Mouse (Mus musculus) T-helper 2 cell (primary cell): ENCODE data around the gene Arhgap35.
"Not testable (repeated sequence)": the region's sequence is repeated elsewhere in the genome, so short reads cannot be mapped to it uniquely, and the experiment has no call there.

Source experiments
- in situ Hi-C: fragments of 300-600 bp; cut with MboI, MseI; formaldehyde crosslinking; loops from one replicate; pipeline ENCODE4 v1.15.1; 2025; ENCODE audit warnings: high pct_unique_total_duplicates

Arhgap35 gene

GRCm38 (mm10) chr7:16606808-16607207, 8.0 kb downstream of the Arhgap35 start:
- in situ Hi-C loops: not testable (repeated sequence)

GRCm38 (mm10) chr7:16604141-16604540, 10.7 kb downstream of the Arhgap35 start:
- in situ Hi-C loops: no loop called here

GRCm38 (mm10) chr7:16601683-16602102, 13.1 kb downstream of the Arhgap35 start:
- in situ Hi-C loops: no loop called here

GRCm38 (mm10) chr7:16599006-16599405, 15.8 kb downstream of the Arhgap35 start:
- in situ Hi-C loops: no loop called here

GRCm38 (mm10) chr7:16591292-16591691, 23.5 kb downstream of the Arhgap35 start:
- in situ Hi-C loops: no loop called here

- in situ Hi-C loops: no loop called here
Observed at GRCm38 (mm10) chr7:16587649-16588048, 27.1 kb downstream of the Arhgap35 start.

GRCm38 (mm10) chr7:16584384-16584783, 30.4 kb downstream of the Arhgap35 start:
- in situ Hi-C loops: no loop called here

GRCm38 (mm10) chr7:16583775-16584174, 31.0 kb downstream of the Arhgap35 start:
- in situ Hi-C loops: no loop called here

DNA sequence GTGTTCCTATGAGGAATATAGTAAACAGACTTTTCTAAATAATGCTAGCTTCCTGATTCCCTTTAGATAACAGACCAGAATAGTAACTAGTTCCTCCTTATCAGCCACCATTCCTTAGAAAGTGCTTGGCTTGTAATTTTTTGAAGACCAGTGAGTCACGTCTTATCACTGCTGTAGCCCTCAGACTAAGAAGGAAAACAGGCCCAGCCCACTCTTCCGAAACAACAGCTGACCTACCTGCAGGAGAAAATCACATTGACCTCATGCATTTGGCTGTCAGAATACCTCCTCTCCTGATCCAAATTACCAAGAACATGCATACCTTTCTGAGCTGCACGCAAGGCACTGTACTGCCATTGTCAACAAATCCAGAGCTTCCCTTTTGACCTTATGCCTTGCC, 32.5 kb downstream of the Arhgap35 start:
- in situ Hi-C loops: no loop called here

GRCm38 (mm10) chr7:16581276-16582100, 33.3 kb downstream of the Arhgap35 start:
- in situ Hi-C loops: no loop called here

- in situ Hi-C loops: no loop called here
Observed at GRCm38 (mm10) chr7:16576719-16577118, 38.1 kb downstream of the Arhgap35 start.

GRCm38 (mm10) chr7:16571191-16571590, 43.6 kb downstream of the Arhgap35 start:
- in situ Hi-C loops: no loop called here

GRCm38 (mm10) chr7:16570737-16571136, 44.1 kb downstream of the Arhgap35 start:
- in situ Hi-C loops: no loop called here

DNA sequence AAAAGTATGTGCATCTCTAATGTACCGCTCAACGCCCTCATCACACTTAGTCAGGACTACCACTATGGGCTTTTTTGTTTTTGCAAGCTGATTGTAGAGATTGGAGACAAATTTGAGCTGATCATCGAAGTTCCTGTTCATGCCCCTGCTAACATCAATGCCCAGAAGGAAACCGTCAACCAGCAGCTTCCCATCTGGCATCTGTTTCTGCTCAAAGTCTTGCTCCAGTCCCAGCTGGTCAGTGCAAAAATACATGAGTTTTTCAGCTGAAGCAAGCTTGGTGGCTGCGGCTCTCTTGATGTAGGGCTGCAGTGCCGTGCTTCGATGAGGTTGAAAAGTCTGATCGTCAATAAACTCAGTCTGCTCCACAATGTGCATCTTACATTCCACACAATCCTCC, 50.3 kb downstream of the Arhgap35 start:
- in situ Hi-C loops: no loop called here

DNA sequence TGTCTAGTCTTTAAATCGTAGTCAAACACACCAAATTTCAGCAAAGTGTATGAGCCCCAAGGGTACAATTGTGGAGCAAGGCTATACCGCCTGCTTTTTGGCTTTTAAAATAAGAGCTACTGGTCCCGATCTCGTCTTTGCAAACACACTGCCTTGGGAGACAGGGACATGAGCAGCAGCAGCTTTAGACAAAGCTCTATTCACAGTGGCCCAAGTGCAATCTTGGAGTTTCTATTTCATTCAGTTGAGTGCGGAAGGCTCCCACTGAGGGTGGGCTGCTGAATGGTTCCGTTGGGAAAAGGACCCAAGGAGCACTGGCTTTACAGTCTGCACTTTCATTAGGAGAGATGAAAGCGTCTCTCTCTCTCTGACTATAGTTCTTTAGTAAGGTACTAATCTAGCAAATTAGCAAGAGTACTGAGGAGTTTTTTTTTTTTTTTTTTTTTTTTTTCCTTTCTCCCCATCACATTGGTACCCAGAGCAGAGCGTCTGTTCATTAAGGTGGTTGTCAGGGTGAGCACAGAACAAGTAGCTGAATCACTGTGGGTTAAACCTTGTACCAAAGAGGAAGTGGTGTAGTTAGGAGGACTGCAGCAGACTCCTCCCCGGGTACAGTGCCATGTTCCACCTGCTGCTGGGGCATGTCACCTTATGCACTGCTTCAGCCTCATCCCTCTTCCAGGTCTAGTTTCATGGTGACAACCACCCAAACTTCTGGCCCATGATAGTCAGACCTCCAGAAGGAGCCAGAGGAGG, 56.8 kb downstream of the Arhgap35 start:
- in situ Hi-C loops: no loop called here

DNA sequence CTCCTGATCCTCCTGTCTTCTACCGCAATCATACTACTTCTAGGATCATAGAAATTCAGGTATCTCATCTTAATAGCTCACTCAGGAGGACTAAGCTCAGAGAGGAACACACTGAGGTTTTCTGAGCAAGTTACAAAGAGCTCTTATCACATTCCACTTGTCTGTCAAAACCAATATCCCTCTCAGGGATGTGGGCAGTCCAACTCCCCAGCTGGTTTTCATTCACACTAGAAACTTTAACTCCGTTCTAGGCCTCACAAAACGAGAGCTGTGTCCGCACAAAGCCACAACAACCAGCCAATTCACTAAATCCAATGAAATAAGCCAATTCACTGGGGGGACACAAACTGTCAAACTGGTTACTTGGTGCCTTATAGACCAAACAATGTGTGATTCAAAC, 57.5 kb downstream of the Arhgap35 start:
- in situ Hi-C loops: no loop called here

GRCm38 (mm10) chr7:16554215-16554614, 60.6 kb downstream of the Arhgap35 start:
- in situ Hi-C loops: no loop called here

GRCm38 (mm10) chr7:16551581-16551980, 63.2 kb downstream of the Arhgap35 start:
- in situ Hi-C loops: no loop called here

- in situ Hi-C loops: no loop called here
Observed at GRCm38 (mm10) chr7:16549299-16549698, 65.5 kb downstream of the Arhgap35 start.

- in situ Hi-C loops: no loop called here
Observed at GRCm38 (mm10) chr7:16544770-16545169, 70.0 kb downstream of the Arhgap35 start.

GRCm38 (mm10) chr7:16537220-16537903, 77.4 kb downstream of the Arhgap35 start:
- in situ Hi-C loops: no loop called here

DNA sequence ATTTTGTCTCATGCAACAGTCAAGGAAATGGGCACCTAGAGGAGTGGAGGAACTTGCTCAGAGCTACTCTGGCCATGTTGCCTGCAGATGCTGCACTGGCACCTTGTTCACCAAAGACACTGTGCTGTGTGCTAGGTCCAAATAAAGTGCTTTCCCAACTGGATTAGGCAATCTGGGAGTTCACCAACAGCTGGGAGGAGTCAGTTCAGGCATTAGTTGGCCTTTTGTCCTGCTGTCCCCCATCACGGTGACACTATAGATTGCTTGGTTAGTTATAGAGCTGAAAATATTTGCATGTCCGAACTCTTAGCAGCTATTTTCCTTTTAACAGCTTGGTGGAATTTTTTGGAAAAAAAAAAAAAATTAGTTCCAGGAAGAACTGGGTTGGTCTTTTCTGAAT, 88.8 kb downstream of the Arhgap35 start:
- in situ Hi-C loops: no loop called here
